Mouse (Mus musculus): ENCODE results near the gene Ppargc1a.
A peak's percentile ranks its signal among the peaks of the same experiment; 100 is the strongest.

Ppargc1a gene

GRCm38 (mm10) chr5:51552483-51553091 lies 14.9 kb downstream of the Ppargc1a start:
- DNase-seq (ENCODE audit: low spot score) = peak; percentile 89

GRCm38 (mm10) chr5:51551852-51552482 lies 15.6 kb downstream of the Ppargc1a start:
- DNase-seq (ENCODE audit: low spot score) = no peak

- no peak for DNase-seq (ENCODE audit: low spot score)
Measured at GRCm38 (mm10) chr5:51547442-51548035, 20.0 kb downstream of the Ppargc1a start.

GRCm38 (mm10) chr5:51546817-51547216 lies 20.7 kb downstream of the Ppargc1a start:
- DNase-seq (ENCODE audit: low spot score) = no peak

- DNase-seq (ENCODE audit: low spot score) = peak; percentile 77
Measured at GRCm38 (mm10) chr5:51545133-51546049, 22.1 kb downstream of the Ppargc1a start.

- DNase-seq (ENCODE audit: low spot score) = peak; percentile 53
Measured at GRCm38 (mm10) chr5:51544141-51544735, 23.3 kb downstream of the Ppargc1a start.

GRCm38 (mm10) chr5:51541557-51541956 lies 26.0 kb downstream of the Ppargc1a start:
- DNase-seq (ENCODE audit: low spot score) = no peak

- DNase-seq (ENCODE audit: low spot score) = no peak
Measured at GRCm38 (mm10) chr5:51540816-51541215, 26.7 kb downstream of the Ppargc1a start.

GRCm38 (mm10) chr5:51539563-51539962 lies 28.0 kb downstream of the Ppargc1a start:
- DNase-seq (ENCODE audit: low spot score) = no peak

- DNase-seq (ENCODE audit: low spot score) = no peak
Measured at GRCm38 (mm10) chr5:51538319-51538718, 29.2 kb downstream of the Ppargc1a start.

- no peak for DNase-seq (ENCODE audit: low spot score)
Measured at GRCm38 (mm10) chr5:51537646-51538030, 29.9 kb downstream of the Ppargc1a start.

- DNase-seq (ENCODE audit: low spot score) = no peak
Measured at GRCm38 (mm10) chr5:51537009-51537645, 30.4 kb downstream of the Ppargc1a start.

- DNase-seq (ENCODE audit: low spot score) = no peak
Measured at GRCm38 (mm10) chr5:51534456-51534855, 33.1 kb downstream of the Ppargc1a start.

GRCm38 (mm10) chr5:51531286-51531685 lies 36.2 kb downstream of the Ppargc1a start:
- no peak for DNase-seq (ENCODE audit: low spot score)

- DNase-seq (ENCODE audit: low spot score) = no peak
Measured at GRCm38 (mm10) chr5:51529444-51529843, 38.1 kb downstream of the Ppargc1a start.

- no peak for DNase-seq (ENCODE audit: low spot score)
Measured at GRCm38 (mm10) chr5:51528165-51528498, 39.4 kb downstream of the Ppargc1a start.

GRCm38 (mm10) chr5:51527498-51528164 lies 39.9 kb downstream of the Ppargc1a start:
- no peak for DNase-seq (ENCODE audit: low spot score)

- DNase-seq (ENCODE audit: low spot score) = no peak
Measured at GRCm38 (mm10) chr5:51525858-51526257, 41.7 kb downstream of the Ppargc1a start.

- DNase-seq (ENCODE audit: low spot score) = no peak
Measured at GRCm38 (mm10) chr5:51520807-51521206, 46.7 kb downstream of the Ppargc1a start.

GRCm38 (mm10) chr5:51517440-51518187 lies 49.9 kb downstream of the Ppargc1a start:
- no peak for DNase-seq (ENCODE audit: low spot score)
